Mouse (Mus musculus): ENCODE measurements at regions not wholly inside any gene's neighbourhood (a gene's known extent, or its start where the extent isn't known, plus 50 kb on each side); places are given as distances from the start of the nearest gene placed in this dataset.

GRCm38 (mm10) chr2:8628007-8628406 is 1118.6 kb upstream of the Celf2 start:
- WGBS = 84% methylated on average over 1 of the region's 1 CpGs
- no peak overlapping the region for H3K9ac ChIP-seq (replicated peaks)
- H3K27ac ChIP-seq (replicated peaks) = no peak overlapping the region
- H3K27me3 ChIP-seq (replicated peaks) = no peaks in the 10 kb centered on the region
- no peaks in the 10 kb centered on the region for H3K9me3 ChIP-seq (replicated peaks)
- no peak overlapping the region for H3K4me2 ChIP-seq
- no peak for ATAC-seq (ENCODE audit: low FRiP score)
- H3K36me3 ChIP-seq = no peaks in the 10 kb centered on the region
- no peaks in the 10 kb centered on the region for H3K4me1 ChIP-seq
- H3K4me3 ChIP-seq (replicated peaks) = no peak overlapping the region

- no peak overlapping the region for H3K4me2 ChIP-seq
- H3K27ac ChIP-seq (replicated peaks) = no peak overlapping the region
- no peaks in the 10 kb centered on the region for H3K9me3 ChIP-seq (replicated peaks)
- no peaks in the 10 kb centered on the region for H3K27me3 ChIP-seq (replicated peaks)
- no peaks in the 10 kb centered on the region for H3K4me1 ChIP-seq
- no peak overlapping the region for H3K4me3 ChIP-seq (replicated peaks)
- ATAC-seq (ENCODE audit: low FRiP score) = no peak
- H3K9ac ChIP-seq (replicated peaks) = no peak overlapping the region
- H3K36me3 ChIP-seq = no peaks in the 10 kb centered on the region
- WGBS = 92% methylated on average over 2 of the region's 2 CpGs
These were observed 1119.3 kb upstream of the Celf2 start for GRCm38 (mm10) chr2:8628485-8629208.

GRCm38 (mm10) chr2:8638082-8638481 is 1128.7 kb upstream of the Celf2 start:
- H3K4me1 ChIP-seq = no peaks in the 10 kb centered on the region
- ATAC-seq (ENCODE audit: low FRiP score) = no peak
- H3K4me2 ChIP-seq = no peak overlapping the region; the same call in 1 of the 2 replicates
- H3K36me3 ChIP-seq = no peaks in the 10 kb centered on the region
- H3K9me3 ChIP-seq (replicated peaks) = no peaks in the 10 kb centered on the region
- 50% methylated on average over 7 of the region's 7 CpGs for WGBS
- no peak overlapping the region for H3K9ac ChIP-seq (replicated peaks)
- H3K27me3 ChIP-seq (replicated peaks) = no peaks in the 10 kb centered on the region
- no peak overlapping the region for H3K4me3 ChIP-seq (replicated peaks)
- H3K27ac ChIP-seq (replicated peaks) = no peak overlapping the region

GRCm38 (mm10) chr2:8639282-8639681 is 1129.9 kb upstream of the Celf2 start:
- H3K4me2 ChIP-seq = no peak overlapping the region
- no peaks in the 10 kb centered on the region for H3K36me3 ChIP-seq
- 55% methylated on average over 3 of the region's 3 CpGs for WGBS
- no peak for ATAC-seq (ENCODE audit: low FRiP score)
- H3K9me3 ChIP-seq (replicated peaks) = no peaks in the 10 kb centered on the region
- no peak overlapping the region for H3K27ac ChIP-seq (replicated peaks)
- H3K9ac ChIP-seq (replicated peaks) = no peak overlapping the region
- no peak overlapping the region for H3K4me3 ChIP-seq (replicated peaks)
- no peaks in the 10 kb centered on the region for H3K27me3 ChIP-seq (replicated peaks)
- no peaks in the 10 kb centered on the region for H3K4me1 ChIP-seq

- Histone ChIP-seq H3K4me1 (no peaks in the 10 kb centered on the region), H3K27ac (replicated peaks) (no peak overlapping the region), H3K4me3 (replicated peaks) (no peak overlapping the region), H3K27me3 (replicated peaks) (no peaks in the 10 kb centered on the region), H3K36me3 (no peaks in the 10 kb centered on the region), H3K4me2 (no peak overlapping the region), H3K9me3 (replicated peaks) (no peaks in the 10 kb centered on the region), H3K9ac (replicated peaks) (no peak overlapping the region)
- 40% methylated on average over 1 of the region's 1 CpGs for WGBS
- ATAC-seq (ENCODE audit: low FRiP score) = no peak
These were observed 1136.1 kb upstream of the Celf2 start for GRCm38 (mm10) chr2:8645463-8645862.

- Histone ChIP-seq H3K9me3 (replicated peaks) (no peaks in the 10 kb centered on the region), H3K4me1 (no peaks in the 10 kb centered on the region), H3K4me3 (replicated peaks) (no peak overlapping the region), H3K27me3 (replicated peaks) (no peaks in the 10 kb centered on the region), H3K4me2 (no peak overlapping the region), H3K27ac (replicated peaks) (no peak overlapping the region), H3K36me3 (no peaks in the 10 kb centered on the region), H3K9ac (replicated peaks) (no peak overlapping the region)
- 81% methylated on average over 7 of the region's 7 CpGs for WGBS
- ATAC-seq (ENCODE audit: low FRiP score) = no peak
These were observed 1151.2 kb upstream of the Celf2 start for GRCm38 (mm10) chr2:8660544-8660943.

GRCm38 (mm10) chr2:8673751-8674378 is 1164.5 kb upstream of the Celf2 start:
- Histone ChIP-seq H3K4me2 (0 out of 2 replicates have a peak overlapping the region, but pooled peaks have one; percentile 33), H3K36me3 (no peaks in the 10 kb centered on the region), H3K9me3 (replicated peaks) (no peaks in the 10 kb centered on the region), H3K4me1 (no peaks in the 10 kb centered on the region), H3K27me3 (replicated peaks) (peaks cover 3% of the 10 kb centered on the region; the same call in 1 of the 2 replicates), H3K4me3 (replicated peaks) (no peak overlapping the region), H3K9ac (replicated peaks) (no peak overlapping the region), H3K27ac (replicated peaks) (no peak overlapping the region)
- peak; percentile 75 for ATAC-seq (ENCODE audit: low FRiP score)
- WGBS = 20% methylated on average over 10 of the region's 10 CpGs

GRCm38 (mm10) chr2:8675537-8675936 is 1166.2 kb upstream of the Celf2 start:
- 72% methylated on average over 4 of the region's 4 CpGs for WGBS
- ATAC-seq (ENCODE audit: low FRiP score) = no peak
- Histone ChIP-seq H3K36me3 (no peaks in the 10 kb centered on the region), H3K4me1 (no peaks in the 10 kb centered on the region), H3K27me3 (replicated peaks) (peaks cover 3% of the 10 kb centered on the region; the same call in 1 of the 2 replicates), H3K4me2 (no peak overlapping the region), H3K9ac (replicated peaks) (no peak overlapping the region), H3K9me3 (replicated peaks) (no peaks in the 10 kb centered on the region), H3K27ac (replicated peaks) (no peak overlapping the region), H3K4me3 (replicated peaks) (no peak overlapping the region)

- Histone ChIP-seq H3K4me1 (no peaks in the 10 kb centered on the region), H3K27ac (replicated peaks) (no peak overlapping the region), H3K4me3 (replicated peaks) (no peak overlapping the region), H3K36me3 (no peaks in the 10 kb centered on the region), H3K27me3 (replicated peaks) (peaks cover 3% of the 10 kb centered on the region; the same call in 1 of the 2 replicates), H3K4me2 (no peak overlapping the region), H3K9ac (replicated peaks) (no peak overlapping the region), H3K9me3 (replicated peaks) (no peaks in the 10 kb centered on the region)
- WGBS = 10% methylated on average over 4 of the region's 4 CpGs
- ATAC-seq (ENCODE audit: low FRiP score) = no peak
These were observed 1167.2 kb upstream of the Celf2 start for GRCm38 (mm10) chr2:8676546-8676945.

- H3K27me3 ChIP-seq (replicated peaks) = no peaks in the 10 kb centered on the region
- ATAC-seq (ENCODE audit: low FRiP score) = no peak
These were observed 1181.7 kb upstream of the Celf2 start for GRCm38 (mm10) chr2:8690846-8691643.

GRCm38 (mm10) chr2:8729306-8729705 is 1151.7 kb upstream of the 4930412O13Rik start:
- WGBS = 78% methylated on average over 8 of the region's 8 CpGs
- Histone ChIP-seq H3K27me3 (replicated peaks) (no peaks in the 10 kb centered on the region), H3K4me1 (no peaks in the 10 kb centered on the region), H3K4me3 (replicated peaks) (no peak overlapping the region), H3K27ac (replicated peaks) (no peak overlapping the region), H3K4me2 (no peak overlapping the region), H3K9ac (replicated peaks) (no peak overlapping the region), H3K36me3 (no peaks in the 10 kb centered on the region), H3K9me3 (replicated peaks) (no peaks in the 10 kb centered on the region)
- no peak for ATAC-seq (ENCODE audit: low FRiP score)

More at GRCm38 (mm10) chr2:8690846-8691643, 1181.7 kb upstream of the Celf2 start:
- 34% methylated on average over 8 of the region's 8 CpGs for WGBS
- Histone ChIP-seq H3K36me3 (no peaks in the 10 kb centered on the region), H3K27ac (replicated peaks) (no peak overlapping the region), H3K4me1 (no peaks in the 10 kb centered on the region), H3K4me3 (replicated peaks) (no peak overlapping the region), H3K9ac (replicated peaks) (no peak overlapping the region), H3K4me2 (no peak overlapping the region), H3K9me3 (replicated peaks) (no peaks in the 10 kb centered on the region)

Data from neural tube, embryonic 15.5 days (tissue).